Mouse (Mus musculus): ENCODE results near the gene Rgl1.

Rgl1 gene

DNA sequence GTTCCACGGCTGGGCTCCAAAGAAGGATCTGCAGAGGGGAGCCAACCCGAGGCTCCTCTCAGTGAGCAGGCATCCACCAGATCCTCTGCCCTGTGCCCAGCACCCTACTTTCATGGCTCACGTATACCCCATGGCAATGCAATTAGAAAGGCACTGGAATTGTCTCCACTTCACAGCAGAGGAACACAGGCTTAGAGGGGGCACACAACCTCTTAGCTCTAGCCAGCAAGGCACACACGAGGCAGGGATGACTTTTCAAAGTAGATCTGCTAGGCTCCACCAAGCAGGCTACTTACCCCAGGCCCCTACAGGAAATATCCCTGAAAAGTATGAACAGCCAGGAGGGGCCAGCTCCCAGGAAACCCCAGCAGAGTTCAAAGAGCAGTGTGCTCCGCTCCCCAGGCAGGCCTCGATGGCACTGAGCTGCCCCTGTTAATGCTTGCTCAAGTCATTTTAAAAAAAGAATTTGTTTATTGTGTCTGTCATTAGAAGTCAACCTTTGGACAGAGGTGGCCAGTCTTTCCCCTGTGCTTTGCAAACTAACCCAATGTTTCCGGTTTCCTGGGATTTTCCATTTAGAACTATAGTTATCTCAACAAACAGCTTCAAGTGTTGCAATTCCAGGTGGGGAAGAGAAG is 151.3 kb downstream of the Rgl1 start:
- no peak for DNase-seq (ENCODE audit: low read depth)

DNA sequence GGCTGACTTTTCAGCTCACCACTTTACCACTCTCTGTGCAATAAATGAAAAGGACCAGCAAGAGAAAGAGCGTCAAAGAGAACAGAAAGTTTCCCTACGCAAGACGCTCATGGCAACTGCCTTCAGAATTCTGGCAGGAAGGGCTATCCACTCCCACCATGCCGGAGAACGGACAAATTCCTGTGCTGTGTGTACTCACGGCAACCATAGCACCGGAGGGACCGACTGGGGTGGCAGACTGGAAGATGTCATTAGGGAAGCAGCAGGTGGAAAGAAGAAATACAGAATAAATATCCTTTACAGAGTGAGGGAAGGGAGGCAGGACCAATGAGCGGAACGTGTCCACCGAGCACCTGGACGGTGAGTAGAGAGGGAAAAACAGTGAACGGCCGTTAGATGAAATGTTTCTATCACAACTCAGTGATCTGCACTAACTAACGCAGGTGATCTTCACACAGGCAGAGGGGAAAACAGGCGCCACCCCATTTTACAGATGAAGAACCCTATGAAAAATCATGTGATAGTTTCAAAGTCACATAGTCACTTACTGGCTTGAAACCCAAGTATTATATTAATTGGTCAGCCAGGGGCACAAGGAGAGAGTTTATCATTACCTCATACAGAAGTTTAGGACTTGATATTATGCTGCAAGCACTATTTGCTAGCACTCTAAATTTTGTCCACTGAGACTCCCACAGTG is 152.8 kb downstream of the Rgl1 start:
- no peak for DNase-seq (ENCODE audit: low read depth)

DNA sequence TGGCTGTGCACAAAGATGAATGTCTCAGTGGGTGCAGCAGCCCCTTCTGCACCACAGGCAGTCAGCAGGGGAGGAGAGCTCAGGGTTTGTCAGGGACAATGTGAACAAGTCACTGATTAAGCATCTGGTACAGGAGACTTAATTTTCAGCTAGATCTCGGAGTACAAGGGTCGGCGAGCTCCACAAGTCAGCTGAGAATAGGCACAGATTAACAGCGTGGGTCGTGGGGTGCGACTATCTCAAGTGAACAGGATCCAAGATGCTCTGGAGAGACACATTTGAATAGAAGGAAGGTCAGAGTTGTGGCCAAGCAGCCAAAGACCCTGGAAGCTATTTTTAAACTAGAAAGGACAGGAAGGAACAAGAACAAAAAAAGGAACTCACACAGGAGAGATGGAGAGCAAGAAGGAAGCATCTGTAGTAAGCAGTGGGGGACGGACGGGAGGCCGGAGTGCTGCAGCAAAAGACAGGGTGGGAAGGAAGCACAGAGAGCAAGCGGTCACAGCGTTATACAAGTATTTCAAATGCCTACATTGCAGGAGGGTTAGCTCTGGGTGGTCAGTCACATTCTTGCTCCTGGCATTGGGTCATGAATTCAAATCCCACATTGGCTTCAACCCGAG is 153.5 kb downstream of the Rgl1 start:
- no peak for DNase-seq (ENCODE audit: low read depth)

GRCm38 (mm10) chr1:152609547-152609946 is 156.6 kb downstream of the Rgl1 start:
- DNase-seq (ENCODE audit: low read depth): no peak

GRCm38 (mm10) chr1:152609006-152609405 is 157.1 kb downstream of the Rgl1 start:
- DNase-seq (ENCODE audit: low read depth): no peak

GRCm38 (mm10) chr1:152607765-152608164 is 158.4 kb downstream of the Rgl1 start:
- no peak for DNase-seq (ENCODE audit: low read depth)

DNA sequence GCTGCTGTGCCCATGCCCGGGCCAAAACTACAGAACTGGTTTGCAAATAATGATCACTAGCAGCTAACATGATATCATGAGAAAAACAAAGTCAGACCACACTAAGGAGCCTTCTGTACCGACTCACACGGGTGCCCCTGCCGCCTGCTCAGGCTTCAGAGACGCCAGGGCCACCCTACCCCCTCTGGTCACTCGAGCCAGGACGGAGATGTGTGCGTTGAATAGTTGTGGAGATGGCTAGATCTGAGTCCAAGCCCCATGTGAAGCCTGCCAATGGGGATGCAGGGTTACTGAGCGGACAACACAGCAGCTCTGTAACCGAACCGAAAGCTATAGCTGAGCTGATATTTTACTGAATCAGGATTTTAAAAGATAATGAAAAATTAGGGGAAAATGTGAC is 159.4 kb downstream of the Rgl1 start:
- no peak for DNase-seq (ENCODE audit: low read depth)

DNA sequence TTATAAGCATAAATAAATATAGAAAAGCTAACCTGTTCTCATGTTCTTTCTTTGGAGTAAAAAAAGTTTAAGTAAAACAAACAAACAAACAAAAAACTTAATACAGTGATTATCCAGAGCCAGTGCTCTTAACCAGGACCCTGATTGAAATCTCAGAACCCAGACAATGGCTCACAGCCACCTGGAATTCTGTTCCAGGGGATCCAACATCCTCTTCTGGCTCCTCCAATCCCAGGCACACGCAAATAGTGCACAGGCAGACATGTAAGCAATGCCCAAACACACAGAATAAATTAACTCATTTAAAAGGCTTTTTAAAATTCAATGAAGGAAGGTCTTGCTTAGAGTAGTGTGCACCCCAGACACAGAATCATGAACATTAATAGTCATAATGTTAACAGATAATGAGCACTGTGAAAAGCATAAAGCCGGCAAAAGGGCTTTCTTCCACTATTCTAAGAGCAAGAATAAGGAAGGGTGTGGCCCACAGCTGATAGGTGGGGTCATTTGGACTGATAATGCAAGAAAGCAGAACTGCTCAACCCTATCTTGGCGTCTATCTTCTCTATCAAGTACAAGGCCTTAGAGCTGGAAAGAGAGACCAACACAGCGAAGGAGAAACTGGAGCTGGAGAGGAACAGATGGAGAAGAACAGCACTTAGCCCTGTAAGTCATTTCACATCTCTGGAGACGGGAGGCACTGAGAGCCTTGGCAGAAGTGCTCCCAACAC is 160.1 kb downstream of the Rgl1 start:
- no peak for DNase-seq (ENCODE audit: low read depth)

GRCm38 (mm10) chr1:152604147-152604546 is 162.0 kb downstream of the Rgl1 start:
- no peak for DNase-seq (ENCODE audit: low read depth)

- no peak for DNase-seq (ENCODE audit: low read depth)
Observed at GRCm38 (mm10) chr1:152603628-152604027, 162.5 kb downstream of the Rgl1 start.

DNA sequence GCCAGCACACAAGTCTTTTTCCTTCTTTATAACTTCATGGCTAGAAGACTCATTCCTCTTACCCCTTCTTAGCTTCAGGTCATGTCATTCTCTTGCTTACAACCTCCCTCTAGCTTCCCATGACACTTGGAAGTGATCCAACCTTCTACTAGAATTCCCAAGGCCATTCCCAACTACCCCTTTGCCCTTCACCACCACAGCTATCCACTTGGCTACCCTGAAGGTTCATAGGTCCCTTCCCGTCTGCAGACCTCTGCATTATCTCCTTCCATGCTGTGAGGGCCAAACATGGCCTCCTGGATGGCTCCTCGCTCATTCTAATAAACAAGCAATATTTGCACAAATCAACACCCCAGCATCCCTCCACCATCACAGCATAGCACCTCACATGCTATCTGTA is 165.7 kb downstream of the Rgl1 start:
- no peak for DNase-seq (ENCODE audit: low read depth)

DNA sequence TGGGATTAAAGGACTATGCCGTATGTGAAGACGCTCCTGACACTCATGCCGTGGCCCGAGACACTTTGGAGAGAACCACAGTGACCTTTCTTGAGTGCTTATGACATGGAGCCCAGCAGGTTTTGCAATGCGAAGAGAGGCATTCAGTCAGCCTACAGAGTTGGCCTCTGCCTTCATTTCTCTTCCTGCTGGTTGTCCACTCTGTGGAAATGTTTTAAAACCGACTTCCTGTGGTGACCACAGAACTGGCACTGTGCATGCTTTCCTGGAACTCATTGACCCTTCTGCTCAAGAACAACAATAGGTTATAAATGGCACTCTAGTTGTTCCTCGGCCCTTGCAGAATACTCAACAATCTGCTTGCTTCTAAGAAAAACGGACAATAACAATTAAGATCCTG is 166.8 kb downstream of the Rgl1 start:
- no peak for DNase-seq (ENCODE audit: low read depth)

DNA sequence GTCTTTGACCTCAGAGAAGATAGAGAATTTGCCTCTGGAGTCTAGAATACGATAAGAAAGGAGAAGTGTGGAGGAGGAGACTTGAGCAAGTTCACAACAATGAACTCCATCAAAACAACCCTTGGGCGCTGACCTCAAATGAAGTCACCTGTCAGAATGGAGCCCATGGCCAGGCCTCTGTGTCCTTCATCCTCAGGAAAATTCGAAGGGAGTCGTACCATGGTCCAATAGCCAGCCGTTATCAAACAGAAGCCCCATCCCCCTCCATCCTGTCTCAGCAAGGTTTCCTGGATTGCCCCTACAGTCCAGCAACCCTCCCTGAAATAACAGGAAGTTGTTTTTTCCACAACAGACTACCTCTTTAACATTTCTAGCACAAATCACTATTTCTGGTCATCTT is 171.5 kb downstream of the Rgl1 start:
- DNase-seq (ENCODE audit: low read depth): no peak

DNA sequence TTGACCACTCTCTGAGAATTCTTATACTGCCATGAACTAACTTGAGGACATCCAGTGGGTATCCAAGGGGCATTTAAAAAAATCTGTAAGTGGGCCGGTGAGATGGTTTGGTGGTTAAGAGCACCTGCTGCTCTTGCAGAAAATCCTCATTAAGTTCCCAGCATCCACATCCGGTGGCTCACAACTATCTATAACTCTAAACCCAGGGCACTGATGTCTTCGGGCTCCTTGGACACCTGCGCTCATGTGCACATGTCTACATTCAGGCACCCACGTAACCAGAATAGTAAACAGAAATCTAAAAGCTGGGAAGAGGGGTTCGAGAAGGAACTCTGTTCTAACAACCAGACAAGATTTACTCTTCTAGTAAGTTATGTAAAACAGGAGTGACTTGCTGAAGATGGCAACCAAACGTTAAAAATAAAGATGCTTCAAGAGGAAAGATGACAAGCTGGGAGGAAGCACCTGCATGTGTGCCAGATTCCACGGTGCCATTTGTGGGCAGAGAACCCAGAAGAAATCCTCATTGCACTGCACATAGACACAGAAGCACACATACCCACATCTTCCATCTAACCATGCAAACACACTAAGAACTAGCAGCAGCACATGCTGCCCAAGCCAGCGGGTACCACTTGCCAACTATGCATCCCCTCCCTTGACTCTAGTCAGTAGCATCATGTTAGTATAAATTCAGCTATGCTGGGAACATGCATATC is 172.2 kb downstream of the Rgl1 start:
- no peak for DNase-seq (ENCODE audit: low read depth)

DNA sequence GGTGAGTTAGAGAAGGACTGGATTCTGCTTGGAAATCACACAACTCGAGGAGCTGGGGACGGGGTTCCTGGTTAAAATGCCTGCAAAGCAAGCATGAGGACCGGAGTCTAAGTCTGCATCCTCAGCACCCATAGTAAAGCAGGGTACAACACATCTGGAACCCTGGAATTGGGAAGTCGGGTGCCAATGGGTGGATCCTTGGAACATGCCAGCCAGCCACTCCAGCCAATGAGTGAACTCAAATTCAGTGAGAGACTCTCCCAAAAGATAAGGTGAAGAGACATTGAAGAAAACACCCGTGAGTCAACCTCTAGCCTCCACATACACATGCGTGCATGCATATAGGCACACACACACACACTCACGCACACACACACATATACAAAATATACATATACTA is 172.8 kb downstream of the Rgl1 start:
- DNase-seq (ENCODE audit: low read depth): no peak

GRCm38 (mm10) chr1:152592609-152593008 is 173.5 kb downstream of the Rgl1 start:
- no peak for DNase-seq (ENCODE audit: low read depth)

DNA sequence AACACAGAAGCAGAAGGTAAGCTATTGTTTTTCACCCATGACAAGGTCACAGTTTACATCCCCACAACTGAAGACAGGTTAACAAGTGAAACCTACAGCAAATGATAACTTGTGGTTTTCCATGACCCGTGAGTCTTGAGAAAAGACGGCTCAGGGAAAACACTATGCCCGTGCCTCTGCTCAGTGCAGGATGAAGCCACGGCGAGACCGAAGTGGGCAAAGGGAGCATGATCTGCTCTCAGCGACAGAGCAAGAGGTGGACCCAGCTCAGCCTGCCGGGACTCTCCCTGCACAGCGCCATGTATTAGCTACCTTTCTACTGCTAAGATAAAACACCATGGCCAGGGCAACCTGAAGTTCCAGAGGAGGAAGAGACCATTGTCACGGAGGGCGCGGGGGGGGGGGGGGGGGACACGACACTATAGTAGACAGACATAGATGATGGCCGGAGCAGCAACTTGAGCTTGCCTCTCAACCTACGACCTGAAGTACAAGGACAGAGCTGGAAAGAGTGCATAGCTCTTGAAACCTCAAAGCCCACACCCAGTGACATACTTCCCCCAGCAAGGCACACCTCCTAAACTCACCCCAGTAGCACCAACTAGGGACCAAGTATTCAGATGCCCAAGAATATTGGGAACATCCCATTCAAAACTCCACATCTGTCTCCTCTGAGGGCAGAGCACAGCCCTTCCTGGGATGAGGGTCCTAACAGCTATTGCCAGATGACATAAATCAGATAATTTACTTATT is 174.2 kb downstream of the Rgl1 start:
- DNase-seq (ENCODE audit: low read depth): no peak

GRCm38 (mm10) chr1:152590321-152590720 is 175.8 kb downstream of the Rgl1 start:
- no peak for DNase-seq (ENCODE audit: low read depth)

DNA sequence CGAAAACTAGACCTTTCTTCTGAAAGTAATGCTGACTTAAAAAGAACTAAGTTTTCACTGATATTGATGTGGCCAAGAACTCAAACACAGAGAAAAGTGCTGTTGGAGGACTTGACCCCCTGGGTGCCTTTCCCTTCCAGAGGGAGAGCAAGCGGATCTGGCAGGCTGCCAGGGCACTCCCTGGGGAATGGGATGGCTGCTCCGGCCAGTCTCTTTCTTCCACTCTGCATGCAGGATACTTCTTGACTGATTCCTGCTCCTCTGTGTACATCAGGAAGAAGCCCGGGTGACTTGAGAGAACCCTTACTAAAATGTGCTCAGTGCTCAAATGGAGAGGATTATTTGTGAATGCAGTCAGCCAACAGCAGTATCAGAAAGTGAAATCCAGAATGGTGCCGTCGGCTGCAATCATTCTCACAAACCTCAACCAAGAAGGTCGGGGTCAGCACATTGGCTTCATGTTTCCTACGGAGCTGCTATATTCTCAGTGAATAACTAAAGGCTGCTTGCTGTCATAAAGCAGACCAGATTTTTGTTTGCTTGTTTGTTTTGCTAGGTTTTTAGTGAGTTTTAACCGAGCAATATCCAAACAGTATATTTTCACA is 176.7 kb downstream of the Rgl1 start:
- DNase-seq (ENCODE audit: low read depth): no peak

DNA sequence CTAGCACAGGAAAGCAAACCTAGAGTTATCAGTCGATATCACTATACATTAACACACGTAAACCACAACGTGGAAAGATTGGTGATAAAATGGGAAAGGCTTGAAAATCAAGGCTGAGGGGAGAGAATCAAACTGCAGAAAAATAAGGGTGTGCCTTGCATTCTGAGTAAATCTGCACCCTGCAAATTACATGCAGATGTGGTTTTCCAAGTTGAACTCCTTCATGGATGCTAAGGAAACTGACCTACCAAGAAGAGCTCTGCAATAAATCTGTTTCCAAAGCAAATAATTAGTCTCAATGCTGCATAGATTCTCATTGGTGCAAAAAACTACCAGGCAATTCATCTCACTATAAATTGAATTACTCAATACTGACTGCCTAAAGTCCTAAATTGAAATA is 178.7 kb downstream of the Rgl1 start:
- no peak for DNase-seq (ENCODE audit: low read depth)

- DNase-seq (ENCODE audit: low read depth): peak; percentile 27
Observed at GRCm38 (mm10) chr1:152585385-152585984, 180.7 kb downstream of the Rgl1 start.

All from induced T-regulatory cell, adult 2 months (primary cell).